Mouse (Mus musculus): Measurements from ENCODE around the gene Eya4.
A peak's percentile ranks its signal among the peaks of the same experiment; 100 is the strongest.

Eya4 gene

DNA sequence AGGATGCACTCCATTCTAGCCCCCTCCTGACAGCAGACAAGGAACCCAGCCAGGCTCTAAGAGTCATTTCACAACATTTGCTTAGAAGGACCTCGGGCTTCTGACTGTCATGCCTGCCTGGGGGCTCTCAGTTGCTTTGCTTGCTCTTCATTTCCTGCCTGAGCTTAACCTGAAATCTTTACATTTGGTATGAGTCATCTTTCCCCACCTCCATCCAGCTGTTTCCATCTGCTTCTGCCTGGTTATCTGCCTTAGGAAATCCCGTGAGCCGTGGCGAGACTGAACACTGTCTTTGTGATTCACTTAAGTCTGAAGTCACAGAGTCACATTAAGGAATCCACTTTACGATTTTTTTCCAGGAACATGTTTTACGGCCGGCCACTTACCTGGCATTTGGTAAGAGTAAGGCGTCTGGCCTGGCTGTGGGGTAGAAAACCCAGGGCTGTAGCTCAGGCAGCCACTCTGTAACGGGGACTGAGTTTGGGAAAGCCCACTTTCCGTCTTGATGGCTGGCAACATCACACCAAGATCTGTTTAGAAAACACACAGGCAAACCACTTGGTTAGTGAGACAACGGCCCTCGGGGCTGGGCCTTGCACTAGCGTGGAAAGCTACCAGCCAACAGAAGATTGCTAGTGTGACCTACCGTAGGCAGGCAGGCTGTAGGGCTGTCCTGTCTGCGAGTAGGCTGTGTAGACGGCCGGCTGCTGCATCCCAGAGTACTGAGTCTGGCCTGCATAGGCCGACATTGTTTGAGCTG is 193.5 kb downstream of the Eya4 start:
- no peak for DNase-seq (ENCODE audit: low spot score)

DNA sequence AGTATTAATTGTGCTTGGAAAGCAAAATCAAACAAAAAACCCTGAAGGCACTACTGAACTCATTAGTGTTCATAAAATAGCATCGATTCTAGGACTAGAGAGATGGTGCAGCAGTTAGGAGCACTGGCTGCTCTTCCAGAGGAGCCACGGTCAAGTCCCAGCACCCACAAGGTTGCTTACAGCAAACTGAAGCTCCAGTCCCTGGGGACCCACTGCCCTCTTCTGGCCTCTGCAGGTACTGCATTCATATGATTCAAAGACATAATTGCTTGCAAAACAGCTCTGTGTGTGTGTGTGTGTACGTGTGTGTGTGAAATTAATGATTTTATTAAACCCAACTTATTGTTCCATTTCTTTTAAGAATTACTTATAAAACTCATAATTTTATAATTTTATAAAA is 200.2 kb downstream of the Eya4 start:
- no peak for DNase-seq (ENCODE audit: low spot score)

DNA sequence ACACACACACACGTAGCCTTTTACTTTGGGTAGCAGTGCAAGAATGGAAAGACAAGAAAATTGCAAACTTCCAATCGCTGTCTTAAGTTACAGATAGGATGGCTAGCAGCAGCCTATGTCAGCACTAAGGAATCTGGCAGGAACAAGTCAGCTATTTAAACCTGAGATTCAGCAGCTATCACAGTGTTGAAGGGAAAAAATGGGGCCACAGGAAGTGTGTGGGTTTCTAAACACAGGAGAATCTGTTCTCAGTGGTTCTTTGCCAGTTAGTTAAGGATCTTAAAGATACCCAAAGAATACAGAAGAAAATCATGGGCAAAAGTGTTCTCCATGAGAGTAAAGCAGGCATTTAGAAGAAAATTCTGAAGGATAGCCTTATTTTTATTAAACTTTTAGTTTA is 206.0 kb downstream of the Eya4 start:
- DNase-seq (ENCODE audit: low spot score) = no peak

- no peak for DNase-seq (ENCODE audit: low spot score)
These were observed 222.6 kb downstream of the Eya4 start for GRCm38 (mm10) chr10:23127947-23128346.

DNA sequence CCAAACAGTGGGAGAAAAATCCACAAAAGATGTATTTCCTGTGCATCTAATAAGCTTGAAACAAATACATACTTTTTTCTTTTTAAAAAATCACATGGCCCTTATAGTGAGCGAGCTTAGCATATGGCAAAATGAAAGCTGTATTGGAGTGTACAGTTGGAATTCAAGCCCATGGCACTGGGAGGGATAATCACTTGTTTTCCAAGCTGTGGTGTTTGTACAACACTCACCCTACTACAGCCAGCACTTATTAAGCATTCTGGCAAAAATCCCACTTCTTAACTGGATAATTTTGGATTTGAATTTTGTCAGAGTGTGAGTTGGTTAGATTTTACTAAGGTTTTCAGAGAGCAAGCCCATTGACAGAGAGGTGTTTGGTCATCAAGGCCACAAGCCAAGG is 223.4 kb downstream of the Eya4 start:
- DNase-seq (ENCODE audit: low spot score) = no peak

DNA sequence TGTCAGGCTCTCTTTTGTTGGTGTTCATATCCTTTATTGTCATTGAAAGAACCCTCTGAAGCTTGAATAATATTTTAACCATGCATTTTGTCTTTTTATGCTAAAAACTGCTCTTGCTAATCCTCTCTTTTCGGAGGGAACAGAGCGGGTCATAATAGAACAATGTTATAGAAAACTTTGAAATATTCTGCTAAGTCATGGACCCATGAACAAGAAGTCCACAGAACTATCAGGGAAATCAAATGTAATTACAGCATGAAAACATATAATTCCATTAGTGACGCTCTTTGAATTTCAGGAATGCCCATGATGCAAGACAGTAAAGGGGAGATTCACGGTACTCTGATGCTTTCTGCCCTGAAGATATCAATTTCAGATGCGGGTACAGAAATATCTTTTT is 224.1 kb downstream of the Eya4 start:
- DNase-seq (ENCODE audit: low spot score) = no peak

DNA sequence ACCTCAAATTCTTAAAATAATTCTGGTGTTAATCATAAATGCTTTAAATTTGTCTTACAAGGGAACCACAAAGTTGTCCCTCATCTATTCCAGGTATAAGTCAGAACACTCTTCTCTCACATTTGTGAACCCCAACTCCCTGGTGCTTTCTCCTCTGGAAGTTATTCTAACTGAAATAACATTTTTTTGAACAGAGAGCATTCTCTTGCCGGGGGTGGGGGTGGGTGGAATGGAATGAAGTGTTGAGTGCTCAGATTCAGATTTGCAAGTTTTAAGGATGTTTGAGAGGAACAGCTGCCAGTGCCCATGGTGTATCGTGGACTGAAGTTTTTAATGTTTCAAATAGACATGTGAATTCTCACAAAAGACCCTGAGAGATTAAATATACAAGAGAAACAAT is 230.1 kb downstream of the Eya4 start:
- DNase-seq (ENCODE audit: low spot score) = no peak

- DNase-seq (ENCODE audit: low spot score) = peak; percentile 58
These were observed 233.7 kb downstream of the Eya4 start for GRCm38 (mm10) chr10:23116786-23117410.

DNA sequence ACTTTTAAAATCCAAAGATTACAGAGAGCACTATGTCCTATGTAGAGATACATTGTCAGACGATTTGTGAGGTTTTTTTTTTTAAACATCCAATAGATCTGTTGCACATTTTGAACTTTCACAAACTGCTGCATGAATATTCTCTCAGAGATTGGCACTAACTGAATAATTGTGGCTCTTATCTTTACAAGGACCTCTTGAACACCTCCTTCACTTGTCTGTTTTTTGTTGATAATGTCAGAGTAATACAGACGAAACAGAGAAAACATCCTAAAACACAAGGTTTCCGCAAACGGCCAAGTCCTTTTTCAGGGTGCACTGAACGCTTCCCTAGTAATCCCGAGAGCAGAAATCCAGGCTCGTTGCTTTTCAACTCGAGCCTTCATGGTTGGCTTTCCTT is 234.5 kb downstream of the Eya4 start:
- no peak for DNase-seq (ENCODE audit: low spot score)

DNA sequence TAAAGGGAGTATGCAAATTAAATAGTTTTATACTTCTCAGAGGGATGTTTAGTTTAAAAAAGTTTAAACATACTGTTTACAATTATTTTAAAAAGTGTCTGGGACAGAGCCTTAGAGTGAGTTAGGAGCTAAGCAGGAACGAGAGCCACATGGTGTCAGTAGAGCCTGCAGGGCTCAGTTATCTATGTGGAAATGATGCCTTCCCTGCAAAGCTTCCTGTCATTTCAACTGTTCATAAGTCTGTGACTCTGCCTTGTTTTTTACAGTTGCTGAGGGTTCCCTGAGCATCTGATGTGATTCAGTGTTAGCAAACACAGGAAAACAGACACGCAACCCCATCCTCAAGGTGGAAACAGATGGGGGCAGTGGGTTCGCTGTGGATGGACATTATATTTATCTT is 235.3 kb downstream of the Eya4 start:
- no peak for DNase-seq (ENCODE audit: low spot score)

DNA sequence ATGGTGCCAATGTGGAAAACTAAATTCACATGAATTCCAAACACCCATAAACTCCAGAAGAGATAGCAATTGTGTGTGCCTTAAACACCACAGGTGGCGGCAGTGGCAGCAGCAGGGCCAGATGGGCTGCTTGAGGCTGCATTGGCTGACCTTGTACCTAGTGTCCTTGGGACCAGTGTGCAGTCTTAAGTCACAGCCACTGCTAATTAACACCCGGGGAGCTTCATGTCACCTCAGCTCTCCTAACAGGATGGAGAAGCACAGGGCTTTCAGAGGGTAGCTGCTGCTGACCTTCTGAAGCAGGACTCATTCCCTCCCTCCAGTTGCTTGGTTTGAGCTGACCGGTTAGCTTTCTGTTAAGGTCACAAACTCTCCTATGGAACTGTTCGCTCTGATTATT is 242.5 kb downstream of the Eya4 start:
- DNase-seq (ENCODE audit: low spot score) = no peak

DNA sequence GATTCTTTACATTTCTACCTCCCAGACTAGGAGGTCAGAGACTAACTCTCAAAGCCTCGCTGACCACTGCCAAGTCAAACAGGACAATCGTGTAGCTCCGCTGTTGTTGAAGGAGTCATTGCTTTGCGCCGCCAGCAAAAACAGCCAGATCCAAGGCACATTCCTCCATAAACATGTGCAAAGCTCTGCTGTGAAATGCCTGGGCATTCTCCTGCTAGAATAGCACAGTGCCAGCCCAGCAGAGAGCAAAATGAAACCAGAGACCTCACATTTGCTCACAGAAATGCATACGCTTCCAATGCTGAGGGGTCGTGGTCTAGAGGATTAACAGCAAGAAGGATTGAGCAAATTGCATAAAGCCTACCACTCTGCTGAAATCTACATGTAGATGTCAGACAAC is 258.1 kb downstream of the Eya4 start:
- no peak for DNase-seq (ENCODE audit: low spot score)

GRCm38 (mm10) chr10:23091552-23091951 is 259.0 kb downstream of the Eya4 start:
- DNase-seq (ENCODE audit: low spot score) = no peak

GRCm38 (mm10) chr10:23090323-23090722 is 260.3 kb downstream of the Eya4 start:
- no peak for DNase-seq (ENCODE audit: low spot score)

DNA sequence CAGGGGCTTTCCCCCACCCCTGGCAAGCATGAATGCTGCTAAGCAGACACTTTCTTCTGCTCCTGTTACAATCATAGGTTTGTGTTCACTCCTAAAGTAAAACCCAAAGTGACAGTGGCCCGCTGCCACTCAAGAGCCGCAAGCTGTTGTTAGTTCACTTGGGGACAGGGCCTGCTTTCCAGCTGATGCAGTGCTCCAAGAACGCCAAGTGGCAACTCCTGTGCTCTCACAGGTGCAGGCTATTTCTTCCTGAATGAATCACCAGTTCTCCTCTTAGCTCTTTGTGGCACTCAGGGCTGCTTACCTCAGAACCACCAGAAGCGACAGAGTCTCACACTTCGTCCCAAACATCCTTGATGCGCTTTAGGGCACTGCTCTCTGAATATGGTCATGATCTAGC is 261.3 kb downstream of the Eya4 start:
- no peak for DNase-seq (ENCODE audit: low spot score)

- no peak for DNase-seq (ENCODE audit: low spot score)
These were observed 261.8 kb downstream of the Eya4 start for GRCm38 (mm10) chr10:23088764-23089163.

DNA sequence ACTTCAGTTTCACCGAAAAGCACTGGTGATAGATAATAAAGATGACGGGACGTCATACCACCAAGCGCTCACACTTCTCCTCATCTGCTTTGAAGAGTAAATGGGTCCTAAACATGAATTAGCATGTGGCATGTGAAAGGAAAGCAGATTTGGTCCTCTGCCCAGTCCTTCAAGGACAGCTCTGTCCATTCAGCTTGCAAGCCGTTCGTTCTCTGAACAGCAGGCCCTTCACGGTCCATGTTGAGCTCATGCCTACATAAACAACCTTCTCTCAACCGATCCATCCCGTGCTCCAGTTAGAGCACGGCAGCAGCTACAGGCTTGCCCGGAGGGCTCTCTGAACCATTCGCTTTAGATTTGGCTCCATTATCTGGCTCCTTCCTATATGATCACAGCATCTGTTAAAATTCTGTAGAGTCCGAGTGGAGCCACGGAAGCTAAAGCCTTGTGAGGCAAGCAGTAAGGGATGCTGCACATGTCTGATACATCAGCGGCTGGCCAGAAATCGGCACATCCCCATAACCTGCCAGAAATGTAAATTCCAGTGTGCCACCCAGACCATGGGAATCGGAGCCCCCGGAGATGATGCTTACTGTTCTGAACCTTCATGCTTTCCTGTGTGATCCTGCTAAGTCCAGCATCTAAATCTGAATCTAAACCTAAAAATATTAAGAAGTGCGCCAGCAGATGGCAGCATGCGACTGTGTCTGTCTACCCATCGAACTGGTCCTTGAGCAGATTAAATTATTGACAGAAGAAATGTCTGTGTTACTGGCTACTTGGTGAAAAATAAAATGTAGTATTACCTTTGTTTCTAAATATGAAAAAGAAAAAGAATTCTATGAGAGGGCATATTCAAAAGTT is 264.0 kb downstream of the Eya4 start:
- peak; percentile 60 for DNase-seq (ENCODE audit: low spot score)

DNA sequence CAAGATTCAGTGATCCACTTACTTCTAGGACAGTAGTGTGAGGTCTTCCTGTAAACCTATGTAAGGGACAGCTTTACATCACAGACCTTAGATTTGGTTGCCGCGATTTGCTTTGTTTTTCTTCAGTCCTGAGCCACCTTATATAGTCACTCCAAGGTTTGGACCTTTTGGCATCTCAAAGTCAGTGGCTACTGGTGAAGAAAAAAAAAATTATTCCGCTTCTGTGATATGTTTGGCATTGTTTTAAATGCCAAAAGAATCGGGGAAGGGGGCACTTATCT is 269.1 kb downstream of the Eya4 start:
- DNase-seq (ENCODE audit: low spot score) = no peak

DNA sequence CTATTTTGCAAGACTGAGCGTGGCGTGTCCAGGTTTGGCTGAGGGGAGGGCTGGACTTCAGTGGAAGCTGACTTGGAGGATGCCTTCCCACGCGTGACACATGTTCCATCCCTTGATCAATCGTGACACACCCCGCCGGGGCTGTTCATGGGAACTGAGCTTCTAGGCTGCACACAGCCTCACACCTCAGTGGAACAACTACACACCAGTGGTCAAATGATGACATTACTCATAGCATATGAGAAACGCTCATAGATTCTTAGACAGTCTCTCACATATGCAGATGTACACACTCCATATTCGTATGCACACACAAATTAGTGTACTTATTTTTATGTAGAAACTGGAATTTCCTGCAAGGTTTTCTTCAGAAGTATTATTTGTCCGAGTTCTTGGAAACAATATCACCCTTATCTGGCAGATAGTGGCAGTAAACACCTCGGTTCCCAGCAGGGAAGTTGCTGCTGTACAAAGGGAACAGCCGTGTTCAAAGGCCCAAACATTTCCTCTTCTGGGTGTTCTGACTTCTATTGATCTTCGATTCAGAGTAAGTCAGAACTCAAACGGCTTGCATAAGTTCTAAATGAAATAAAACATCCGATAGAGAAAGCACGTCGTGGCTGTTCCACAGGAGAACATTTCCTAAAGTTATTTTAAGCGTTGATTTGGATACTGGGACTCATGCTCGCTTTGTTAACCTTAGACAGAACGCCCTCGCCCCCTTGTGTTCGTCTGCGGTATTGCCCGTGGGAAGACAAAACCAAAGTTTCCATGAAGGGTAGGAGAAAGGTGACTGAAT is 269.6 kb downstream of the Eya4 start:
- DNase-seq (ENCODE audit: low spot score) = peak; percentile 76

GRCm38 (mm10) chr10:23076691-23077385 is 273.7 kb downstream of the Eya4 start:
- peak; percentile 28 for DNase-seq (ENCODE audit: low spot score)

DNA sequence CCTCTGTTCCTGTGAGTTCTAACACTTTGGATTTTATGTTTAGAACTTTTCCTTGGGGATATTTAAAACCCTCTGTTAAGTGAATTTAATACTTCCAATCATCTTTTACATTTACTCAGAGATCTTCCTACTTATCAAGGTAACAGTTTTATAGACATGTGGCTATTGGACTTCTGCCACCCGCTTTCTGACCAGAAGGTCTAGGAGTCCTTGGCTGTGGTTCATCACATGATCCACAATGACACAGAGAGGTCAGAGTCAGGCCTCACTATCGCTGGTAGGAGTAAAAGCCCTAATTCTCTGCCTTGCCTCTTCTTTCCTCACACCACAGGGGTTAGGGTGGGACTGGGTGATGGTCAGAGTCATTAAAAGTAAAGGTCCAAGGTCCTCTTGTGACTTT is 277.2 kb downstream of the Eya4 start:
- no peak for DNase-seq (ENCODE audit: low spot score)

GRCm38 (mm10) chr10:23063637-23064036 is 286.9 kb downstream of the Eya4 start:
- no peak for DNase-seq (ENCODE audit: low spot score)
